Mouse (Mus musculus): ENCODE data around the gene Pdha2. TPM values are rescaled to one million over a fixed set of nuclear protein-coding genes. Genes with fewer than 3 reads are reported as not detected.

Gene Pdha2
- not detected in 2 replicates for polyA plus RNA-seq (2012; rRNA removed)

DNA sequence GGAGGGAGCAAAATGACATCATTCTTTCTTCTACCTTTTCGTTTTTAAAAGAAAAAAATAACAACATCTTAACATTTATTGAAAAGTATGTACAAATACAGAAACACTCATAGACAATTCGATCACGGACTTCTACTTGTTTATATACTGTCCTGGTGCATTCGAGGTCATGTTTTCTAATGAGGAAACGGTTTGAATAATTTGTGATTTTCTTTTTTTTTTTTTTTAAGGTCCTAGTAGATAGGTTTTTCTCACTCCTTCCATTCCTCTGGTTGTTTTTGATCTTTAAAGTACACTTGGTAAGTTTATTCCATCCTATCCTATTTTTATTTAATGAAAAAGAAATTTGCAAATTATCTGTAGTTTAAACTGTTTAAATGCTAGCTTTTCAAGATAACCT is at the start of gene Pdha2:
TSS of gene Pdha2 (minus strand) at position 101 of the 400 bp plus-strand sequence.
- Histone ChIP-seq H3K27me3 (ENCODE audit: control insufficient read depth, insufficient read depth, low read length) (no peaks in the 10 kb centered on the region), H3K4me3 (ENCODE audit: extremely low read depth, insufficient read depth, insufficient read length) (no peak within 1 kb of the TSS), H3K27ac (ENCODE audit: insufficient read depth, low read length) (no peak within 1 kb of the TSS), H3K36me3 (ENCODE audit: control insufficient read depth, insufficient read depth, low read length) (no peaks in the 10 kb centered on the region), H3K4me1 (ENCODE audit: control insufficient read depth, insufficient read depth, insufficient read length) (no peaks in the 10 kb centered on the region)
- no peak for TF ChIP-seq CTCF (IDR thresholded peaks at IDR 0.05; ENCODE audit: extremely low read depth, insufficient read depth, insufficient read length, insufficient replicate concordance)
- TF ChIP-seq POLR2A (IDR thresholded peaks at IDR 0.05; ENCODE audit: low read depth, low read length), result no peak
- 89% methylated on average over 5 of the region's 5 CpGs for WGBS
- no peak for DNase-seq (ENCODE audit: low read depth in 1 of 2, low spot score in 2 of 2)

GRCm38 (mm10) chr3:141260518-141260917 is 48.4 kb upstream of the Pdha2 start:
- WGBS, result 73% methylated on average over 1 of the region's 1 CpGs
- Histone ChIP-seq H3K4me1 (ENCODE audit: control insufficient read depth, insufficient read depth, insufficient read length) (no peaks in the 10 kb centered on the region), H3K4me3 (ENCODE audit: extremely low read depth, insufficient read depth, insufficient read length) (no peak overlapping the region), H3K27me3 (ENCODE audit: control insufficient read depth, insufficient read depth, low read length) (no peaks in the 10 kb centered on the region), H3K27ac (ENCODE audit: insufficient read depth, low read length) (no peak overlapping the region), H3K36me3 (ENCODE audit: control insufficient read depth, insufficient read depth, low read length) (no peaks in the 10 kb centered on the region)
- no peak for DNase-seq (ENCODE audit: low read depth in 1 of 2, low spot score in 2 of 2)
- no peak for TF ChIP-seq CTCF (IDR thresholded peaks at IDR 0.05; ENCODE audit: extremely low read depth, insufficient read depth, insufficient read length, insufficient replicate concordance)
- TF ChIP-seq POLR2A (IDR thresholded peaks at IDR 0.05; ENCODE audit: low read depth, low read length), result no peak

DNA sequence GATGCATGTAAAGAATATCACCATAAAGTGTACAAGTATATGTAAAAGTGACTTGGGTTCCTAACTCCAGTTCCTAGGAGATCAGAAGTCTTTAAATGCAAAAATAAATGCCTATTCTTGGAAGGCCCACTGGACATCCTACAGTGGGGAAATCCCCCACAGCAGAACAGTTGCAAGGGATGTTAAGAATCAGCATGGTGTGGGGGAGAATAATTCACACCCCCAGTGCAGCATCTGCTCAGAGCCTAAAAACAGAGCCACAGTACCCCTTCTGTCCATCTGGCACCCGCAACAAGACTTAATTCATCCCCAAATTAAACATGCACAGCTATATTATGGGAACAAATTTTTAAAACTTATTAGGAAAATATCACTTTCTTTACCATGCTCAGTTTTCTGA is 39.3 kb upstream of the Pdha2 start:
- no peaks in the 10 kb centered on the region for H3K4me1 ChIP-seq (ENCODE audit: control insufficient read depth, insufficient read depth, insufficient read length)
- no peak overlapping the region for H3K27ac ChIP-seq (ENCODE audit: insufficient read depth, low read length)
- no peak overlapping the region for H3K4me3 ChIP-seq (ENCODE audit: extremely low read depth, insufficient read depth, insufficient read length)
- no peaks in the 10 kb centered on the region for H3K36me3 ChIP-seq (ENCODE audit: control insufficient read depth, insufficient read depth, low read length)
- TF ChIP-seq CTCF (IDR thresholded peaks at IDR 0.05; ENCODE audit: extremely low read depth, insufficient read depth, insufficient read length, insufficient replicate concordance), result no peak
- TF ChIP-seq POLR2A (IDR thresholded peaks at IDR 0.05; ENCODE audit: low read depth, low read length), result no peak
- no peak for DNase-seq (ENCODE audit: low read depth in 1 of 2, low spot score in 2 of 2)
- WGBS, result 88% methylated on average over 1 of the region's 1 CpGs
- H3K27me3 ChIP-seq (ENCODE audit: control insufficient read depth, insufficient read depth, low read length), result no peaks in the 10 kb centered on the region

GRCm38 (mm10) chr3:141244725-141245298 is 32.7 kb upstream of the Pdha2 start:
- no peak for DNase-seq (ENCODE audit: low read depth in 1 of 2, low spot score in 2 of 2)
- H3K4me1 ChIP-seq (ENCODE audit: control insufficient read depth, insufficient read depth, insufficient read length), result no peaks in the 10 kb centered on the region
- H3K4me3 ChIP-seq (ENCODE audit: extremely low read depth, insufficient read depth, insufficient read length), result no peak overlapping the region
- H3K27me3 ChIP-seq (ENCODE audit: control insufficient read depth, insufficient read depth, low read length), result no peaks in the 10 kb centered on the region
- no peaks in the 10 kb centered on the region for H3K36me3 ChIP-seq (ENCODE audit: control insufficient read depth, insufficient read depth, low read length)
- TF ChIP-seq CTCF (IDR thresholded peaks at IDR 0.05; ENCODE audit: extremely low read depth, insufficient read depth, insufficient read length, insufficient replicate concordance) (no peak), POLR2A (IDR thresholded peaks at IDR 0.05; ENCODE audit: low read depth, low read length) (no peak)
- WGBS, result 74% methylated on average over 5 of the region's 5 CpGs
- no peak overlapping the region for H3K27ac ChIP-seq (ENCODE audit: insufficient read depth, low read length)

DNA sequence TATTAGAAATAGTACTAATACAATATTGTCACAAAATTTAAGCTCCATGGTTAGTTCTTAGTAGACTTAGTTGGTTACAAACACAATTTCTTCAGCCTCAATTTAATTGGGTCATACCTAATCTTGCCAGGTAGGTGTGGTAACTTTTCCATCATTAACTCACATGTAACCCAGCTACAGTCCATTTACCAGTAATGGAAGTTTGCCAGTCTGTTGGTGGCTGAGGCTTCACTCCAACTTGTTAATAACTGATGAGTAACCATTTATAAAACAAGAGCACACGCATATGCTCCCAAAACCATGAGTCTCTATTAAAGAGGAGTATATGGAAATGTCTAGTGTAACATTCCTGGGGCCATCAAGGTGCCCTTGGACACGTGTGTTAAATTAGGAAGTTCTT is 25.9 kb upstream of the Pdha2 start:
- Histone ChIP-seq H3K4me1 (ENCODE audit: control insufficient read depth, insufficient read depth, insufficient read length) (no peaks in the 10 kb centered on the region), H3K36me3 (ENCODE audit: control insufficient read depth, insufficient read depth, low read length) (no peaks in the 10 kb centered on the region), H3K27me3 (ENCODE audit: control insufficient read depth, insufficient read depth, low read length) (no peaks in the 10 kb centered on the region), H3K27ac (ENCODE audit: insufficient read depth, low read length) (no peak overlapping the region), H3K4me3 (ENCODE audit: extremely low read depth, insufficient read depth, insufficient read length) (no peak overlapping the region)
- TF ChIP-seq CTCF (IDR thresholded peaks at IDR 0.05; ENCODE audit: extremely low read depth, insufficient read depth, insufficient read length, insufficient replicate concordance), result no peak
- no peak for TF ChIP-seq POLR2A (IDR thresholded peaks at IDR 0.05; ENCODE audit: low read depth, low read length)
- DNase-seq (ENCODE audit: low read depth in 1 of 2, low spot score in 2 of 2), result no peak
- WGBS, result 75% methylated on average over 2 of the region's 2 CpGs

- Histone ChIP-seq H3K27me3 (ENCODE audit: control insufficient read depth, insufficient read depth, low read length) (no peaks in the 10 kb centered on the region), H3K4me1 (ENCODE audit: control insufficient read depth, insufficient read depth, insufficient read length) (no peaks in the 10 kb centered on the region), H3K27ac (ENCODE audit: insufficient read depth, low read length) (no peak overlapping the region), H3K36me3 (ENCODE audit: control insufficient read depth, insufficient read depth, low read length) (no peaks in the 10 kb centered on the region), H3K4me3 (ENCODE audit: extremely low read depth, insufficient read depth, insufficient read length) (no peak overlapping the region)
- 60% methylated on average over 2 of the region's 2 CpGs for WGBS
- no peak for TF ChIP-seq CTCF (IDR thresholded peaks at IDR 0.05; ENCODE audit: extremely low read depth, insufficient read depth, insufficient read length, insufficient replicate concordance)
- no peak for TF ChIP-seq POLR2A (IDR thresholded peaks at IDR 0.05; ENCODE audit: low read depth, low read length)
- no peak for DNase-seq (ENCODE audit: low read depth in 1 of 2, low spot score in 2 of 2)
Measured at GRCm38 (mm10) chr3:141229148-141229547, 17.0 kb upstream of the Pdha2 start.

GRCm38 (mm10) chr3:141222339-141222738 is 10.2 kb upstream of the Pdha2 start:
- no peak overlapping the region for H3K27ac ChIP-seq (ENCODE audit: insufficient read depth, low read length)
- DNase-seq (ENCODE audit: low read depth in 1 of 2, low spot score in 2 of 2), result no peak
- TF ChIP-seq POLR2A (IDR thresholded peaks at IDR 0.05; ENCODE audit: low read depth, low read length), result no peak
- no peak for TF ChIP-seq CTCF (IDR thresholded peaks at IDR 0.05; ENCODE audit: extremely low read depth, insufficient read depth, insufficient read length, insufficient replicate concordance)
- H3K4me3 ChIP-seq (ENCODE audit: extremely low read depth, insufficient read depth, insufficient read length), result no peak overlapping the region
- 52% methylated on average over 1 of the region's 1 CpGs for WGBS
- H3K4me1 ChIP-seq (ENCODE audit: control insufficient read depth, insufficient read depth, insufficient read length), result no peaks in the 10 kb centered on the region
- no peaks in the 10 kb centered on the region for H3K36me3 ChIP-seq (ENCODE audit: control insufficient read depth, insufficient read depth, low read length)
- no peaks in the 10 kb centered on the region for H3K27me3 ChIP-seq (ENCODE audit: control insufficient read depth, insufficient read depth, low read length)
